Comparison of ENCODE assay signal across 1 mouse cellular context in genomic region chr11:69681314-69682208, GRCm38 (mm10).
A peak's percentile ranks its signal among the peaks of the same experiment; 100 is the strongest.
TF ChIP-seq lines count a peak whose summit lies in the region.

Senp3 (minus strand) TSS chr11:69682084.

TF ChIP-seq in CH12.LX, 34 proteins besides CTCF, POLR2A, EP300 and RAD21 (continued from another document):
- TF ChIP-seq JUN (IDR thresholded peaks at IDR 0.05; ENCODE audit: insufficient read depth, low read depth, low read length): no peak
- TF ChIP-seq IRF4 (IDR thresholded peaks at IDR 0.05; ENCODE audit: low read depth, low read length): peak; percentile 65
- peak; percentile 48; the same call in 1 of the 2 replicates for TF ChIP-seq TBP (conservative IDR thresholded peaks at IDR 0.05; ENCODE audit: low read depth, low read length)
- peak; percentile 90 for TF ChIP-seq HCFC1 (IDR thresholded peaks at IDR 0.05; ENCODE audit: low read depth, low read length)
- TF ChIP-seq POLR2AphosphoS2 (IDR thresholded peaks at IDR 0.05; ENCODE audit: low read depth, low read length): peak; percentile 95
- TF ChIP-seq SMC3 (IDR thresholded peaks at IDR 0.05; ENCODE audit: low read depth, low read length): no peak
- 0 out of 2 replicates have a peak, but pooled peaks have one; percentile 19 for TF ChIP-seq MAFK (IDR thresholded peaks at IDR 0.05; ENCODE audit: insufficient replicate concordance, low read length)
- peak; percentile 88 for TF ChIP-seq BHLHE40 (IDR thresholded peaks at IDR 0.05; ENCODE audit: low read depth, low read length)
- no peak for TF ChIP-seq USF2 (conservative IDR thresholded peaks at IDR 0.05; ENCODE audit: low read depth, low read length)
- peak; percentile 94 for TF ChIP-seq MXI1 (IDR thresholded peaks at IDR 0.05; ENCODE audit: low read depth, low read length)
- TF ChIP-seq USF1 (IDR thresholded peaks at IDR 0.05; ENCODE audit: low read depth, low read length): peak; percentile 50
- peak; percentile 96 for TF ChIP-seq MAX (IDR thresholded peaks at IDR 0.05; ENCODE audit: low read length)
- TF ChIP-seq ZKSCAN1 (IDR thresholded peaks at IDR 0.05; ENCODE audit: borderline replicate concordance, low read depth, low read length): no peak
- TF ChIP-seq UBTF (IDR thresholded peaks at IDR 0.05; ENCODE audit: low read depth, low read length): peak; percentile 84; the same call in 1 of the 2 replicates
- peak; percentile 95 for TF ChIP-seq MAZ (IDR thresholded peaks at IDR 0.05; ENCODE audit: low read depth, low read length)
- TF ChIP-seq RCOR1 (conservative IDR thresholded peaks at IDR 0.05; ENCODE audit: low read depth, low read length): 0 out of 2 replicates have a peak, but pooled peaks have one; percentile 38
- peak; percentile 96 for TF ChIP-seq NRF1 (IDR thresholded peaks at IDR 0.05; ENCODE audit: low read depth, low read length)
- TF ChIP-seq CHD1 (IDR thresholded peaks at IDR 0.05; ENCODE audit: low read depth, low read length): 0 out of 2 replicates have a peak, but pooled peaks have one; percentile 56
- no peak; the same call in 1 of the 2 replicates for TF ChIP-seq GABPA (IDR thresholded peaks at IDR 0.05; ENCODE audit: insufficient replicate concordance, low read depth, low read length)
- peak; percentile 71; the same call in 1 of the 2 replicates for TF ChIP-seq E2F4 (IDR thresholded peaks at IDR 0.05; ENCODE audit: insufficient replicate concordance, low read depth, low read length)
- TF ChIP-seq MYC (IDR thresholded peaks at IDR 0.05; ENCODE audit: low read depth, low read length): peak; percentile 92
- TF ChIP-seq NELFE (IDR thresholded peaks at IDR 0.05; ENCODE audit: low read depth, low read length): peak; percentile 97
